Mouse (Mus musculus) heart, postnatal 0 days (tissue): ENCODE measurements around the gene Coasy. TPM values are rescaled to one million over a fixed set of nuclear protein-coding genes. Genes with fewer than 3 reads are reported as not detected.
A peak's percentile ranks its signal among the peaks of the same experiment; 100 is the strongest.

Source experiments
- ATAC-seq: fragments of 200-750 bp; cut with Nextera tagmentation; 2 replicates; pipeline ENCODE4 v1.8.0; 2017; ENCODE audit warnings: low read depth, moderate number of reproducible peaks, moderate library complexity; ENCODE audit not compliant: insufficient read depth
- DNase-seq: peaks from one replicate; pipeline ENCODE4 v3.0.0-alpha.2; 2016; ENCODE audit warnings: low spot score
- H3K27ac ChIP-seq: fragments of 300-500 bp; sonication (generic); 2 replicates; pipeline ENCODE4 v1.5.1; 2014; ENCODE audit warnings: low read depth, mild to moderate bottlenecking
- H3K27me3 ChIP-seq: fragments of 300-500 bp; sonication (generic); 2 replicates; pipeline ENCODE4 v1.6.1; 2014; ENCODE audit warnings: low read length, mixed read lengths; ENCODE audit not compliant: control insufficient read depth, insufficient read depth
- H3K36me3 ChIP-seq: fragments of 300-500 bp; sonication (generic); replicated peaks from 2 replicates; pipeline ENCODE4 v1.6.1; 2014; ENCODE audit warnings: low read length, mixed read lengths; ENCODE audit not compliant: control insufficient read depth, insufficient read depth
- H3K4me1 ChIP-seq: fragments of 300-500 bp; sonication (generic); 2 replicates; pipeline ENCODE4 v1.6.1; 2014; ENCODE audit warnings: antibody characterized with exemption; ENCODE audit not compliant: control insufficient read depth, insufficient read depth
- H3K4me2 ChIP-seq: fragments of 300-500 bp; sonication (generic); 2 replicates; pipeline ENCODE4 v1.6.1; 2014; ENCODE audit warnings: low read depth, mild to moderate bottlenecking, low read length, moderate library complexity
- H3K4me3 ChIP-seq: fragments of 300-500 bp; sonication (generic); 2 replicates; pipeline ENCODE4 v1.5.1; 2014; ENCODE audit warnings: low read depth, low read length
- H3K9ac ChIP-seq: fragments of 300-500 bp; sonication (generic); replicated peaks from 2 replicates; pipeline ENCODE4 v1.6.1; 2014; ENCODE audit warnings: low read depth, low read length, mixed read lengths
- H3K9me3 ChIP-seq: fragments of 300-500 bp; sonication (generic); replicated peaks from 2 replicates; pipeline ENCODE4 v1.6.1; 2016; ENCODE audit warnings: low read length; ENCODE audit not compliant: control insufficient read depth
- CTCF ChIP-seq: IDR thresholded peaks from 2 replicates; pipeline ENCODE4 v1.5.1; 2016; ENCODE audit warnings: antibody characterized with exemption, control low read depth, low read depth
- EP300 ChIP-seq: IDR thresholded peaks from 2 replicates; pipeline ENCODE4 v1.6.1; 2016; ENCODE audit warnings: antibody characterized with exemption, low read depth
- WGBS: fragments of 180-500 bp; shearing (Covaris S2); extraction: QIAGEN DNeasy Blood & Tissue Kit; methylation state at CpG from one replicate; pipeline ENCODE4 v1.1.7; 2014; 5-methylcytosine and 5-hydroxymethylcytosine counted together
- polyA plus RNA-seq: library from polyadenylated mRNA; unstranded; fragments of >200 nt; fragmentation: Nextera tagmentation; extraction: Ambion mirVana; gene quantifications from 2 replicates; pipeline ENCODE4 v1.2.1, GENCODE M21; 2015
- total RNA-seq: library from RNA; depleted of rRNA; stranded (reverse); fragments of >200 nt; gene quantifications from 2 replicates; pipeline ENCODE4 v1.2.3, GENCODE M21; 2014; ENCODE audit warnings: low replicate concordance

Coasy gene
- total and polyA plus RNA-seq, 2 experiments from 2014 or later: 26.9 to 64.1 TPM

- Histone ChIP-seq H3K9ac (peak overlapping the region; percentile 47), H3K36me3 (peaks cover 6% of the 10 kb centered on the region; the same call in 1 of the 2 replicates), H3K27me3 (no peaks in the 10 kb centered on the region), H3K4me2 (peak overlapping the region; percentile 33; the same call in 1 of the 2 replicates), H3K27ac (peak overlapping the region; percentile 93), H3K4me3 (no peak overlapping the region), H3K9me3 (no peaks in the 10 kb centered on the region), H3K4me1 (peaks cover 58% of the 10 kb centered on the region)
- peak; percentile 92 for DNase-seq
- WGBS: 2% methylated on average over 12 of the region's 12 CpGs
- TF ChIP-seq EP300 (peak; percentile 29; the same call in 1 of the 2 replicates), CTCF (peak; percentile 0; the same call in 1 of the 2 replicates)
- ATAC-seq: peak; percentile 81
These were observed 18.6 kb upstream of the Coasy start for GRCm38 (mm10) chr11:101063676-101064327.

- no peaks in the 10 kb centered on the region for H3K9me3 ChIP-seq
- H3K4me1 ChIP-seq: peaks cover 51% of the 10 kb centered on the region
- H3K9ac ChIP-seq: no peak overlapping the region
- no peaks in the 10 kb centered on the region for H3K27me3 ChIP-seq
- H3K27ac ChIP-seq: peak overlapping the region; percentile 93
- DNase-seq: no peak
- TF ChIP-seq EP300 (no peak), CTCF (no peak)
- H3K4me3 ChIP-seq: no peak overlapping the region
- H3K36me3 ChIP-seq: peaks cover 6% of the 10 kb centered on the region; the same call in 1 of the 2 replicates
- no peak for ATAC-seq
- 43% methylated on average over 4 of the region's 4 CpGs for whole genome bisulfite sequencing
- no peak overlapping the region for H3K4me2 ChIP-seq
These were observed 17.9 kb upstream of the Coasy start for GRCm38 (mm10) chr11:101064462-101064861.

- Histone ChIP-seq H3K9me3 (no peaks in the 10 kb centered on the region), H3K9ac (no peak overlapping the region), H3K27ac (peak overlapping the region; percentile 93), H3K4me3 (no peak overlapping the region), H3K36me3 (peaks cover 6% of the 10 kb centered on the region; the same call in 1 of the 2 replicates), H3K27me3 (no peaks in the 10 kb centered on the region), H3K4me2 (no peak overlapping the region), H3K4me1 (peaks cover 46% of the 10 kb centered on the region)
- TF ChIP-seq CTCF (no peak), EP300 (no peak)
- ATAC-seq (no peak), DNase-seq (no peak)
- WGBS: 76% methylated on average over 9 of the region's 9 CpGs
These were observed 17.4 kb upstream of the Coasy start for GRCm38 (mm10) chr11:101065002-101065401.

GRCm38 (mm10) chr11:101066549-101067412 is 15.6 kb upstream of the Coasy start:
- ATAC-seq: no peak
- H3K4me2 ChIP-seq: peak overlapping the region; percentile 51
- H3K27ac ChIP-seq: peak overlapping the region; percentile 18; the same call in 1 of the 2 replicates
- H3K4me3 ChIP-seq: peak overlapping the region; percentile 13; the same call in 1 of the 2 replicates
- no peaks in the 10 kb centered on the region for H3K9me3 ChIP-seq
- WGBS: 15% methylated on average over 18 of the region's 18 CpGs
- DNase-seq: peak; percentile 62
- H3K36me3 ChIP-seq: peaks cover 6% of the 10 kb centered on the region; the same call in 1 of the 2 replicates
- peaks cover 37% of the 10 kb centered on the region for H3K4me1 ChIP-seq
- no peaks in the 10 kb centered on the region for H3K27me3 ChIP-seq
- TF ChIP-seq EP300: no peak
- TF ChIP-seq CTCF: peak; percentile 98
- no peak overlapping the region for H3K9ac ChIP-seq

GRCm38 (mm10) chr11:101069391-101070188 is 12.8 kb upstream of the Coasy start, which contains the start of gene Naglu:
Gene Naglu, plus strand, starts transcription at chr11:101070012.
- peak; percentile 88 for ATAC-seq
- H3K9me3 ChIP-seq: no peaks in the 10 kb centered on the region

More at GRCm38 (mm10) chr11:101069391-101070188, 12.8 kb upstream of the Coasy start, which contains the start of gene Naglu:
- Histone ChIP-seq H3K4me1 (peaks cover 14% of the 10 kb centered on the region), H3K27ac (peak within 1 kb of the TSS; percentile 54), H3K27me3 (no peaks in the 10 kb centered on the region), H3K4me2 (peak within 1 kb of the TSS; percentile 99), H3K9ac (peak within 1 kb of the TSS; percentile 65), H3K36me3 (no peaks in the 10 kb centered on the region), H3K4me3 (peak within 1 kb of the TSS; percentile 69)
- peak; percentile 72 for TF ChIP-seq EP300
- TF ChIP-seq CTCF: no peak
- 4% methylated on average over 35 of the region's 35 CpGs for WGBS
- DNase-seq: peak; percentile 91
